Mouse (Mus musculus) intestine, embryonic 16.5 days (tissue): ENCODE data around the gene Trim61. TPM values are rescaled to one million over a fixed set of nuclear protein-coding genes. Genes with fewer than 3 reads are reported as not detected.

ENCODE experiments used
- ATAC-seq: fragments of 200-750 bp; cut with Nextera tagmentation; 2 replicates; pipeline ENCODE4 v1.8.0; 2017; ENCODE audit warnings: moderate TSS enrichment, moderate library complexity
- H3K27ac ChIP-seq: fragments of 300-500 bp; sonication (generic); 2 replicates; pipeline ENCODE4 v1.5.1; 2014; ENCODE audit warnings: mild to moderate bottlenecking, low read length
- H3K27me3 ChIP-seq: fragments of 300-500 bp; sonication (generic); replicated peaks from 2 replicates; pipeline ENCODE4 v1.6.1; 2014; ENCODE audit warnings: low read length, control low read depth, mixed read lengths; ENCODE audit not compliant: control insufficient read depth, insufficient read depth
- H3K36me3 ChIP-seq: fragments of 300-500 bp; sonication (generic); 2 replicates; pipeline ENCODE4 v1.6.1; 2014; ENCODE audit warnings: low read length, control low read depth; ENCODE audit not compliant: control insufficient read depth, insufficient read depth
- H3K4me1 ChIP-seq: fragments of 300-500 bp; sonication (generic); 2 replicates; pipeline ENCODE4 v1.6.1; 2014; ENCODE audit warnings: low read length, control low read depth, mixed read lengths; ENCODE audit not compliant: control insufficient read depth, insufficient read depth
- H3K4me2 ChIP-seq: fragments of 300-500 bp; sonication (generic); 2 replicates; pipeline ENCODE4 v1.6.1; 2014; ENCODE audit warnings: low read depth, low read length, control low read depth
- H3K4me3 ChIP-seq: fragments of 300-500 bp; sonication (generic); 2 replicates; pipeline ENCODE4 v1.5.1; 2014; ENCODE audit warnings: mild to moderate bottlenecking, low read length
- H3K9ac ChIP-seq: fragments of 300-500 bp; sonication (generic); 2 replicates; pipeline ENCODE4 v1.6.1; 2014; ENCODE audit warnings: low read depth, low read length
- H3K9me3 ChIP-seq: fragments of 300-500 bp; sonication (generic); 2 replicates; pipeline ENCODE4 v1.6.1; 2016; ENCODE audit warnings: low read length, control low read depth; ENCODE audit not compliant: control insufficient read depth
- whole genome bisulfite sequencing: fragments of 180-500 bp; shearing (Covaris S2); extraction: QIAGEN DNeasy Blood & Tissue Kit; methylation state at CpG from one replicate; pipeline ENCODE4 v1.1.7; 2014; 5-methylcytosine and 5-hydroxymethylcytosine counted together
- polyA plus RNA-seq: library from polyadenylated mRNA; unstranded; fragments of >200 nt; fragmentation: Nextera tagmentation; extraction: Ambion mirVana; gene quantifications from 2 replicates; pipeline ENCODE4 v1.2.1, GENCODE M21; 2015

Trim61 gene
- 0.15 TPM in 1 of 2 replicates, not detected in the other for polyA plus RNA-seq

- no peak within 1 kb of the TSS for H3K27ac ChIP-seq
- WGBS = 87% methylated on average over 8 of the region's 8 CpGs
- H3K4me2 ChIP-seq = no peak within 1 kb of the TSS
- no peaks in the 10 kb centered on the region for H3K4me1 ChIP-seq
- no peaks in the 10 kb centered on the region for H3K36me3 ChIP-seq
- no peak for ATAC-seq
- no peaks in the 10 kb centered on the region for H3K9me3 ChIP-seq
- no peak within 1 kb of the TSS for H3K4me3 ChIP-seq
- no peaks in the 10 kb centered on the region for H3K27me3 ChIP-seq
- no peak within 1 kb of the TSS for H3K9ac ChIP-seq
Measured at GRCm38 (mm10) chr8:65018423-65018822, at the start of gene Trim61, which contains the start of gene Trim60. TSS of gene Trim61 (minus strand) at chr8:65018523. TSS of gene Trim60 (minus strand) at chr8:65018584.

- no peak for ATAC-seq
- H3K27me3 ChIP-seq = no peaks in the 10 kb centered on the region
- H3K4me2 ChIP-seq = no peak overlapping the region
- H3K36me3 ChIP-seq = no peaks in the 10 kb centered on the region
- H3K4me1 ChIP-seq = no peaks in the 10 kb centered on the region
- 39% methylated on average over 10 of the region's 10 CpGs for WGBS
- no peak overlapping the region for H3K27ac ChIP-seq
- no peaks in the 10 kb centered on the region for H3K9me3 ChIP-seq
- H3K4me3 ChIP-seq = no peak overlapping the region
- no peak overlapping the region for H3K9ac ChIP-seq
Measured at GRCm38 (mm10) chr8:65067694-65068472, 49.6 kb upstream of the Trim61 start.

- Histone ChIP-seq H3K4me1 (no peaks in the 10 kb centered on the region), H3K36me3 (no peaks in the 10 kb centered on the region), H3K27me3 (no peaks in the 10 kb centered on the region), H3K9me3 (no peaks in the 10 kb centered on the region), H3K9ac (no peak overlapping the region), H3K4me3 (no peak overlapping the region), H3K27ac (no peak overlapping the region), H3K4me2 (no peak overlapping the region)
- WGBS = 93% methylated on average over 4 of the region's 4 CpGs
- ATAC-seq = no peak
Measured at GRCm38 (mm10) chr8:65067031-65067430, 48.7 kb upstream of the Trim61 start.

- Histone ChIP-seq H3K27ac (no peak overlapping the region), H3K36me3 (no peaks in the 10 kb centered on the region), H3K4me1 (no peaks in the 10 kb centered on the region), H3K9me3 (no peaks in the 10 kb centered on the region), H3K27me3 (no peaks in the 10 kb centered on the region), H3K4me2 (no peak overlapping the region), H3K9ac (no peak overlapping the region), H3K4me3 (no peak overlapping the region)
- no peak for ATAC-seq
- 94% methylated on average over 3 of the region's 3 CpGs for WGBS
Measured at GRCm38 (mm10) chr8:65065622-65066021, 47.3 kb upstream of the Trim61 start.

GRCm38 (mm10) chr8:65064071-65064470 is 45.7 kb upstream of the Trim61 start:
- 51% methylated on average over 2 of the region's 2 CpGs for WGBS
- ATAC-seq = no peak
- no peak overlapping the region for H3K9ac ChIP-seq

GRCm38 (mm10) chr8:65062195-65062594 is 43.9 kb upstream of the Trim61 start:
- no peak overlapping the region for H3K4me2 ChIP-seq

More at GRCm38 (mm10) chr8:65064071-65064470, 45.7 kb upstream of the Trim61 start:
- H3K4me1 ChIP-seq = no peaks in the 10 kb centered on the region
- H3K9me3 ChIP-seq = no peaks in the 10 kb centered on the region
- no peak overlapping the region for H3K4me2 ChIP-seq
- no peaks in the 10 kb centered on the region for H3K27me3 ChIP-seq
- H3K4me3 ChIP-seq = no peak overlapping the region
- H3K27ac ChIP-seq = no peak overlapping the region
- no peaks in the 10 kb centered on the region for H3K36me3 ChIP-seq

GRCm38 (mm10) chr8:65056722-65057121 is 38.4 kb upstream of the Trim61 start:
- no peak overlapping the region for H3K27ac ChIP-seq
- WGBS = 85% methylated on average over 4 of the region's 4 CpGs

More at GRCm38 (mm10) chr8:65062195-65062594, 43.9 kb upstream of the Trim61 start:
- H3K9me3 ChIP-seq = no peaks in the 10 kb centered on the region
- no peak for ATAC-seq
- no peak overlapping the region for H3K27ac ChIP-seq
- H3K4me1 ChIP-seq = no peaks in the 10 kb centered on the region
- no peaks in the 10 kb centered on the region for H3K27me3 ChIP-seq
- no peak overlapping the region for H3K4me3 ChIP-seq
- no peaks in the 10 kb centered on the region for H3K36me3 ChIP-seq
- H3K9ac ChIP-seq = no peak overlapping the region
- WGBS = 75% methylated on average over 4 of the region's 4 CpGs

GRCm38 (mm10) chr8:65053968-65054367 is 35.6 kb upstream of the Trim61 start:
- ATAC-seq = no peak
- Histone ChIP-seq H3K27ac (no peak overlapping the region), H3K27me3 (no peaks in the 10 kb centered on the region), H3K4me2 (no peak overlapping the region), H3K9me3 (no peaks in the 10 kb centered on the region), H3K9ac (no peak overlapping the region), H3K4me1 (no peaks in the 10 kb centered on the region), H3K36me3 (no peaks in the 10 kb centered on the region), H3K4me3 (no peak overlapping the region)
- WGBS = 47% methylated on average over 5 of the region's 5 CpGs

More at GRCm38 (mm10) chr8:65056722-65057121, 38.4 kb upstream of the Trim61 start:
- Histone ChIP-seq H3K36me3 (no peaks in the 10 kb centered on the region), H3K4me2 (no peak overlapping the region), H3K4me3 (no peak overlapping the region), H3K9ac (no peak overlapping the region), H3K27me3 (no peaks in the 10 kb centered on the region), H3K9me3 (no peaks in the 10 kb centered on the region), H3K4me1 (no peaks in the 10 kb centered on the region)
- no peak for ATAC-seq

GRCm38 (mm10) chr8:65053554-65053953 is 35.2 kb upstream of the Trim61 start:
- H3K27ac ChIP-seq = no peak overlapping the region
- H3K9ac ChIP-seq = no peak overlapping the region
- H3K27me3 ChIP-seq = no peaks in the 10 kb centered on the region
- H3K4me1 ChIP-seq = no peaks in the 10 kb centered on the region
- no peak for ATAC-seq
- H3K4me3 ChIP-seq = no peak overlapping the region
- 85% methylated on average over 3 of the region's 3 CpGs for WGBS
- no peak overlapping the region for H3K4me2 ChIP-seq
- H3K9me3 ChIP-seq = no peaks in the 10 kb centered on the region
- H3K36me3 ChIP-seq = no peaks in the 10 kb centered on the region
